Mouse (Mus musculus) limb, embryonic 13.5 days (tissue): ENCODE data around the gene Gabarapl2. TPM values are rescaled to one million over a fixed set of nuclear protein-coding genes. Genes with fewer than 3 reads are reported as not detected.

ENCODE experiments used
- ATAC-seq: fragments of 200-750 bp; cut with Nextera tagmentation; 2 replicates; pipeline ENCODE4 v1.8.0; 2017; ENCODE audit warnings: low read depth, moderate number of reproducible peaks, moderate TSS enrichment; ENCODE audit not compliant: low FRiP score
- H3K27ac ChIP-seq: fragments of 300-500 bp; sonication (generic); 2 replicates; pipeline ENCODE4 v1.5.1; 2015; ENCODE audit warnings: inconsistent platforms, mild to moderate bottlenecking, moderate library complexity
- H3K27me3 ChIP-seq: fragments of 300-500 bp; sonication (generic); 2 replicates; pipeline ENCODE4 v1.6.1; 2015; ENCODE audit warnings: mild to moderate bottlenecking, inconsistent platforms
- H3K36me3 ChIP-seq: fragments of 300-500 bp; sonication (generic); 2 replicates; pipeline ENCODE4 v1.6.1; 2015; ENCODE audit warnings: inconsistent platforms, mild to moderate bottlenecking, moderate library complexity
- H3K4me1 ChIP-seq: fragments of 300-500 bp; sonication (generic); 2 replicates; pipeline ENCODE4 v1.6.1; 2015; ENCODE audit warnings: inconsistent platforms
- H3K4me2 ChIP-seq: fragments of 300-500 bp; sonication (generic); replicated peaks from 2 replicates; pipeline ENCODE4 v1.6.1; 2015; ENCODE audit warnings: inconsistent platforms, mild to moderate bottlenecking, moderate library complexity
- H3K4me3 ChIP-seq: fragments of 300-500 bp; sonication (generic); 2 replicates; pipeline ENCODE4 v1.5.1; 2015; ENCODE audit warnings: moderate library complexity, mild to moderate bottlenecking, inconsistent platforms
- H3K9ac ChIP-seq: fragments of 300-500 bp; sonication (generic); 2 replicates; pipeline ENCODE4 v1.6.1; 2015; ENCODE audit warnings: mild to moderate bottlenecking, inconsistent platforms
- H3K9me3 ChIP-seq: fragments of 300-500 bp; sonication (generic); 2 replicates; pipeline ENCODE4 v1.6.1; 2016; ENCODE audit warnings: inconsistent platforms
- WGBS: fragments of 180-500 bp; shearing (Covaris S2); methylation state at CpG from one replicate; pipeline ENCODE4 v1.1.7; 2015; 5-methylcytosine and 5-hydroxymethylcytosine counted together
- polyA plus RNA-seq: library from polyadenylated mRNA; unstranded; fragments of >200 nt; fragmentation: Nextera tagmentation; extraction: Ambion mirVana; gene quantifications from 2 replicates; pipeline ENCODE4 v1.2.1, GENCODE M21; 2015

Gabarapl2 gene
- polyA plus RNA-seq, 1 experiment from 2014 or later: 163 TPM

GRCm38 (mm10) chr8:111978147-111978546 lies 37.6 kb downstream of the Gabarapl2 start:
- 86% methylated on average over 10 of the region's 10 CpGs for WGBS
- Histone ChIP-seq H3K27me3 (no peaks in the 10 kb centered on the region), H3K4me1 (no peaks in the 10 kb centered on the region), H3K4me3 (no peak overlapping the region), H3K4me2 (no peak overlapping the region), H3K27ac (no peak overlapping the region), H3K9me3 (peaks cover 4% of the 10 kb centered on the region; the same call in 1 of the 2 replicates), H3K36me3 (peaks cover 71% of the 10 kb centered on the region), H3K9ac (no peak overlapping the region)
- no peak for ATAC-seq

DNA sequence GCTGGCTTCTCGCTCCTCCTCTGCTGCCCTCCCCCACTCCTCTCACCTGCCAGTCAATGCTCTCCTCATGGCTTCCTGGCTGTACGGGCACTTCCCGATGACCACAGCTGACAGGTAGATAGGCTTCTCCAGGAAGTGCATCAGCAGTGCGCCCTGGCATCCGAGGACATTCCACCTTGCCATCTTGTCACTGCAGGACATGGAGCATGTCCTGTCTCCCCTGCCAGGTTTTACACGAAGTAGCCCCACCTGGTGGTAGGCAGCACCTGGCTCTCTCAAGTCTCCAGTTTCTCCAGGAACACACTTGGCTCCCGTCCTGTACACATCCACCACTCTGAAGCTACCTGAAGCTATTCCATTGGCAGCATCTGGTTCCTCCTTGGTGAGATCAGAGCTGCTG lies 41.6 kb downstream of the Gabarapl2 start:
- no peak for ATAC-seq
- WGBS: 73% methylated on average over 7 of the region's 7 CpGs
- Histone ChIP-seq H3K4me3 (no peak overlapping the region), H3K4me1 (no peaks in the 10 kb centered on the region), H3K36me3 (peaks cover 65% of the 10 kb centered on the region), H3K4me2 (no peak overlapping the region), H3K9ac (no peak overlapping the region), H3K9me3 (no peaks in the 10 kb centered on the region), H3K27ac (no peak overlapping the region), H3K27me3 (no peaks in the 10 kb centered on the region)

- no peak overlapping the region for H3K4me2 ChIP-seq
- H3K36me3 ChIP-seq: peaks cover 72% of the 10 kb centered on the region
- H3K9me3 ChIP-seq: no peaks in the 10 kb centered on the region
- no peak overlapping the region for H3K9ac ChIP-seq
- H3K27me3 ChIP-seq: no peaks in the 10 kb centered on the region
- 0 out of 2 replicates have a peak overlapping the region, but pooled peaks have one; percentile 10 for H3K27ac ChIP-seq
- H3K4me1 ChIP-seq: no peaks in the 10 kb centered on the region
- H3K4me3 ChIP-seq: no peak overlapping the region
- ATAC-seq: no peak
- 85% methylated on average over 10 of the region's 10 CpGs for WGBS
Observed at GRCm38 (mm10) chr8:111984511-111984910, 44.0 kb downstream of the Gabarapl2 start.

DNA sequence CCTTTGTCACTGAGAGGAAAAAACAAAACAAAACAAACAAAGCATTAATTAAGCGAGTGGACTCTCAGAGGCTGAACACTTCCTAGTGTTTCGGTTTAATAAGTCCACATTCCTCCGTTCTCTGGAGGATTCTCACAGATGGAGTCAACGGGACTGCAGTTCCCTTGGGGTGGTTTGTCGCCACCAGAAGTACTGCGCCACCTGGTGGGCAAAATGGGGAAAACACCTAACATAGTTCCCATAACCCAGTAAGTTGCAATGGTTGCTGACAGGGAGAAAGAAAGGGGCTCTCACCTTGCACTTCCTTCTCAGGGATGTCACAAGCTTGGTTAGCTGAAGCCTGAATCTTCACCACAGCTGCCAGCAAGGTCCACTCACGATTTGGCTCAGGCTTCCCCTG lies 49.4 kb downstream of the Gabarapl2 start:
- WGBS: 15% methylated on average over 7 of the region's 7 CpGs
- ATAC-seq: no peak
- Histone ChIP-seq H3K36me3 (peaks cover 63% of the 10 kb centered on the region), H3K9me3 (no peaks in the 10 kb centered on the region), H3K27ac (no peak overlapping the region), H3K27me3 (no peaks in the 10 kb centered on the region), H3K9ac (no peak overlapping the region), H3K4me1 (peaks cover 7% of the 10 kb centered on the region; the same call in 1 of the 2 replicates), H3K4me3 (no peak overlapping the region), H3K4me2 (no peak overlapping the region)

DNA sequence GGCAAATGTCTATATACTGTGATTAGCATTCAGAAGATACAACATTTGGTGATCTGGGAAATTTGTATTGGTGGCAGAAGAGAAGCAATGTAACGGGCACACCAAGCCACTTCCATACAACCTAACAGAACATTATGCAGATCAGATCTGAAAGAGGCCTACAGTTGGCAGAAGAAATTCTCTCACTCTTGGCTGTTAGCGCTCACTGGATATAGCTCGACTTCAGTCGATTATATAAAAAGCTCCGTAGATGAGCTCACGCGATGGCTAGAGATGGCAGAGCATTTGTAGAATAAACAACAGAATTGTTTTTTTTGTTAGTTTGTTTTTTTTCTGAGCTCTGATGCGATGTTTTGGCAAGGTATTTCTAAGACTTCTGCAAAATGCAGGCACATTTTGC lies 50.8 kb downstream of the Gabarapl2 start:
- Histone ChIP-seq H3K4me2 (peak overlapping the region; percentile 74), H3K27me3 (no peaks in the 10 kb centered on the region), H3K27ac (no peak overlapping the region), H3K4me1 (peaks cover 7% of the 10 kb centered on the region; the same call in 1 of the 2 replicates), H3K36me3 (peaks cover 64% of the 10 kb centered on the region), H3K9ac (peak overlapping the region; percentile 77), H3K9me3 (no peaks in the 10 kb centered on the region), H3K4me3 (peak overlapping the region; percentile 61)
- 65% methylated on average over 8 of the region's 8 CpGs for WGBS
- no peak for ATAC-seq

- H3K9me3 ChIP-seq: no peaks in the 10 kb centered on the region
- no peaks in the 10 kb centered on the region for H3K27me3 ChIP-seq
- 4% methylated on average over 33 of the region's 33 CpGs for WGBS
- H3K36me3 ChIP-seq: peaks cover 67% of the 10 kb centered on the region
- H3K9ac ChIP-seq: peak within 1 kb of the TSS; percentile 77
- H3K27ac ChIP-seq: no peak within 1 kb of the TSS
- peak; percentile 97 for ATAC-seq
- peaks cover 7% of the 10 kb centered on the region; the same call in 1 of the 2 replicates for H3K4me1 ChIP-seq
- H3K4me3 ChIP-seq: peak within 1 kb of the TSS; percentile 61
- peak within 1 kb of the TSS; percentile 74 for H3K4me2 ChIP-seq
Observed at GRCm38 (mm10) chr8:111992013-111992702, 51.7 kb downstream of the Gabarapl2 start, which contains the start of gene Adat1. Gene Adat1 (minus strand): TSS chr8:111992302.

- Histone ChIP-seq H3K9ac (no peak overlapping the region), H3K4me2 (peak overlapping the region; percentile 74; the same call in 1 of the 2 replicates), H3K27me3 (no peaks in the 10 kb centered on the region), H3K4me3 (peak overlapping the region; percentile 61; the same call in 1 of the 2 replicates), H3K9me3 (no peaks in the 10 kb centered on the region), H3K4me1 (peaks cover 7% of the 10 kb centered on the region; the same call in 1 of the 2 replicates), H3K36me3 (peaks cover 67% of the 10 kb centered on the region), H3K27ac (no peak overlapping the region)
- 76% methylated on average over 3 of the region's 3 CpGs for WGBS
- no peak for ATAC-seq
Observed at GRCm38 (mm10) chr8:111992703-111993039, 52.2 kb downstream of the Gabarapl2 start.

Other genes with a start within 250 kb of the Gabarapl2 start
- 0.89 and 3.1 TPM in 2 replicates for gene Ctrb1, start 249.7 kb upstream of the Gabarapl2 start, polyA plus RNA-seq
- gene Bcar1, start 196.9 kb upstream of the Gabarapl2 start, polyA plus RNA-seq: 41.7 and 41.8 TPM in 2 replicates
- gene Cfdp1, start 86.4 kb upstream of the Gabarapl2 start, polyA plus RNA-seq: 260 and 262 TPM in 2 replicates
- 7.5 and 8.6 TPM in 2 replicates for gene Tmem170, start 64.0 kb upstream of the Gabarapl2 start, polyA plus RNA-seq
- gene Chst5, start 30.3 kb upstream of the Gabarapl2 start, polyA plus RNA-seq: 7.2 and 7.9 TPM in 2 replicates
- 22.4 and 24.6 TPM in 2 replicates for gene Tmem231, start 6.8 kb upstream of the Gabarapl2 start, polyA plus RNA-seq
- gene Adat1, start 51.6 kb downstream of the Gabarapl2 start, polyA plus RNA-seq: 11.9 and 12.1 TPM in 2 replicates
- gene Kars, start 70.6 kb downstream of the Gabarapl2 start, polyA plus RNA-seq: 222 and 227 TPM in 2 replicates
- gene Terf2ip, start 70.7 kb downstream of the Gabarapl2 start, polyA plus RNA-seq: 28.5 and 29.1 TPM in 2 replicates
- 0.29 and 0.45 TPM in 2 replicates for gene Gm6793, start 74.3 kb downstream of the Gabarapl2 start, polyA plus RNA-seq